Mouse (Mus musculus) myocyte (in vitro differentiated cells): Measurements from ENCODE around the gene Grk1.

ENCODE experiments used
- CEBPB ChIP-seq: IDR thresholded peaks from 2 replicates; pipeline ENCODE4 v1.6.1; 2011; ENCODE audit warnings: mild to moderate bottlenecking, moderate library complexity; ENCODE audit not compliant: poor library complexity, insufficient read depth, severe bottlenecking
- E2F4 ChIP-seq: IDR thresholded peaks from one replicate; pipeline ENCODE4 v1.6.1; 2011; ENCODE audit warnings: mild to moderate bottlenecking, control low read depth, moderate library complexity; ENCODE audit not compliant: insufficient read depth
- MAX ChIP-seq: IDR thresholded peaks from one replicate; pipeline ENCODE4 v1.6.1; 2011; ENCODE audit warnings: low read depth, mild to moderate bottlenecking, control low read depth
- MYOD1 ChIP-seq, 3 experiments: IDR thresholded peaks; one replicate each; pipeline ENCODE4 v1.6.1; 2011; ENCODE audit warnings: control low read depth in 2 of 3, low read depth in 2 of 3, mild to moderate bottlenecking in 2 of 3, moderate library complexity in 1 of 3; ENCODE audit not compliant: insufficient read length in 2 of 3, control insufficient read depth in 1 of 3
- MYOG ChIP-seq, 3 experiments: IDR thresholded peaks; one replicate each; pipeline ENCODE4 v1.6.1; 2011; ENCODE audit warnings: control low read depth in 2 of 3, low read depth in 2 of 3, mild to moderate bottlenecking in 2 of 3; ENCODE audit not compliant: insufficient read length in 2 of 3, control insufficient read depth in 1 of 3, insufficient read depth in 1 of 3
- POLR2A ChIP-seq: IDR thresholded peaks from one replicate; pipeline ENCODE4 v1.6.1; 2011; ENCODE audit warnings: low read depth, mild to moderate bottlenecking, control low read depth, moderate library complexity; ENCODE audit not compliant: insufficient read length
- POLR2AphosphoS2 ChIP-seq: IDR thresholded peaks from one replicate; pipeline ENCODE4 v1.6.1; 2011; ENCODE audit warnings: low read depth, control low read depth; ENCODE audit not compliant: insufficient read length
- REST ChIP-seq: IDR thresholded peaks from one replicate; pipeline ENCODE4 v1.6.1; 2011; ENCODE audit warnings: mild to moderate bottlenecking, control low read depth, moderate library complexity; ENCODE audit not compliant: insufficient read depth, insufficient read length
- SRF ChIP-seq: IDR thresholded peaks from one replicate; pipeline ENCODE4 v1.6.1; 2011; ENCODE audit warnings: low read depth; ENCODE audit not compliant: control insufficient read depth, insufficient read length
- TCF12 ChIP-seq: IDR thresholded peaks from one replicate; pipeline ENCODE4 v1.6.1; 2011; ENCODE audit warnings: mild to moderate bottlenecking, control low read depth; ENCODE audit not compliant: poor library complexity, insufficient read depth, severe bottlenecking
- TCF3 ChIP-seq: IDR thresholded peaks from one replicate; pipeline ENCODE4 v1.6.1; 2011; ENCODE audit warnings: low read depth, control low read depth; ENCODE audit not compliant: insufficient read length
- USF1 ChIP-seq: IDR thresholded peaks from one replicate; pipeline ENCODE4 v1.6.1; 2011; ENCODE audit warnings: low read depth, mild to moderate bottlenecking, control low read depth, moderate library complexity

- TF ChIP-seq MYOG (IDR thresholded peaks at IDR 0.05; ENCODE audit: control insufficient read depth in 1 of 3, insufficient read depth in 1 of 3, insufficient read length in 2 of 3, low read depth in 2 of 3), result no peak
- TF ChIP-seq POLR2A, result no peak
- TF ChIP-seq E2F4, result no peak
- TF ChIP-seq POLR2AphosphoS2, result no peak
- no peak for TF ChIP-seq USF1
- no peak for TF ChIP-seq SRF
- TF ChIP-seq MAX, result no peak
- TF ChIP-seq MYOD1 (IDR thresholded peaks at IDR 0.05; ENCODE audit: control insufficient read depth in 1 of 3, insufficient read length in 2 of 3, low read depth in 2 of 3), result no peak
- no peak for TF ChIP-seq CEBPB
- TF ChIP-seq TCF12, result no peak
- no peak for TF ChIP-seq TCF3
- TF ChIP-seq REST, result no peak
Measured at GRCm38 (mm10) chr8:13459431-13459830, 54.5 kb downstream of the Grk1 start.
